Mouse (Mus musculus): Measurements from ENCODE around the gene Ephb2.

Ephb2 gene

GRCm38 (mm10) chr4:136651882-136652527 is 183.8 kb downstream of the Ephb2 start:
- in situ Hi-C loops (cut with MboI, MseI) = no loop called here

GRCm38 (mm10) chr4:136651357-136651811 is 184.4 kb downstream of the Ephb2 start:
- in situ Hi-C loops (cut with MboI, MseI) = no loop called here

- in situ Hi-C loops (cut with MboI, MseI) = no loop called here
Observed at GRCm38 (mm10) chr4:136650261-136650660, 185.5 kb downstream of the Ephb2 start.

- in situ Hi-C loops (cut with MboI, MseI) = no loop called here
Observed at GRCm38 (mm10) chr4:136649480-136650196, 186.2 kb downstream of the Ephb2 start.

GRCm38 (mm10) chr4:136648922-136649479 is 186.8 kb downstream of the Ephb2 start:
- in situ Hi-C loops (cut with MboI, MseI) = no loop called here

- in situ Hi-C loops (cut with MboI, MseI) = no loop called here
Observed at GRCm38 (mm10) chr4:136638890-136639289, 196.9 kb downstream of the Ephb2 start.

GRCm38 (mm10) chr4:136638230-136638750 is 197.5 kb downstream of the Ephb2 start:
- in situ Hi-C loops (cut with MboI, MseI) = no loop called here

GRCm38 (mm10) chr4:136637563-136638229 is 198.1 kb downstream of the Ephb2 start:
- in situ Hi-C loops (cut with MboI, MseI) = no loop called here

GRCm38 (mm10) chr4:136636983-136637562 is 198.7 kb downstream of the Ephb2 start:
- in situ Hi-C loops (cut with MboI, MseI) = no loop called here

- in situ Hi-C loops (cut with MboI, MseI) = no loop called here
Observed at GRCm38 (mm10) chr4:136636511-136636910, 199.3 kb downstream of the Ephb2 start.

GRCm38 (mm10) chr4:136635995-136636394 is 199.8 kb downstream of the Ephb2 start:
- in situ Hi-C loops (cut with MboI, MseI) = no loop called here

- in situ Hi-C loops (cut with MboI, MseI) = no loop called here
Observed at GRCm38 (mm10) chr4:136631237-136631994, 204.4 kb downstream of the Ephb2 start.

GRCm38 (mm10) chr4:136626590-136626989 is 209.2 kb downstream of the Ephb2 start:
- in situ Hi-C loops (cut with MboI, MseI) = no loop called here

GRCm38 (mm10) chr4:136622388-136622787 is 213.4 kb downstream of the Ephb2 start, which contains the start of gene Lactbl1:
TSS of gene Lactbl1 (plus strand) at chr4:136622621.
- in situ Hi-C loops (cut with MboI, MseI) = loop anchor here (5.0 kb wide), 1 partner anchor 170 kb away; no protein-coding TSS in a partner anchor

GRCm38 (mm10) chr4:136621956-136622355 is 213.8 kb downstream of the Ephb2 start:
- in situ Hi-C loops (cut with MboI, MseI) = loop anchor here (5.0 kb wide), 1 partner anchor 170 kb away; no protein-coding TSS in a partner anchor

- in situ Hi-C loops (cut with MboI, MseI) = loop anchor here (5.0 kb wide), 1 partner anchor 169 kb away; no protein-coding TSS in a partner anchor
Observed at GRCm38 (mm10) chr4:136621336-136621735, 214.5 kb downstream of the Ephb2 start.

- in situ Hi-C loops (cut with MboI, MseI) = no loop called here
Observed at GRCm38 (mm10) chr4:136613657-136614056, 222.1 kb downstream of the Ephb2 start.

- in situ Hi-C loops (cut with MboI, MseI) = no loop called here
Observed at GRCm38 (mm10) chr4:136610387-136610856, 225.4 kb downstream of the Ephb2 start, which contains the start of gene Tex46. TSS of gene Tex46 (plus strand) at chr4:136610437.

GRCm38 (mm10) chr4:136605756-136606485 is 229.9 kb downstream of the Ephb2 start:
- in situ Hi-C loops (cut with MboI, MseI) = no loop called here

GRCm38 (mm10) chr4:136602568-136602967 is 233.2 kb downstream of the Ephb2 start, which contains the start of gene Kdm1a:
TSS of gene Kdm1a (minus strand) at chr4:136602723.
- in situ Hi-C loops (cut with MboI, MseI) = no loop called here

All from T-helper 2 cell (primary cell).